Mouse (Mus musculus): ENCODE measurements around the gene Pcsk7. TPM values are rescaled to one million over a fixed set of nuclear protein-coding genes. Genes with fewer than 3 reads are reported as not detected.

Gene Pcsk7
- polyA plus RNA-seq, 1 experiment: 85.1 TPM

GRCm38 (mm10) chr9:45893681-45894080 lies 12.6 kb upstream of the Pcsk7 start:
- Histone ChIP-seq H3K4me1 (replicated peaks; ENCODE audit: control insufficient read depth, insufficient read depth, low read length) (no peaks in the 10 kb centered on the region), H3K27me3 (ENCODE audit: control insufficient read depth, insufficient read depth, low read length) (no peaks in the 10 kb centered on the region), H3K36me3 (ENCODE audit: control insufficient read depth, insufficient read depth, low read length) (peaks cover 57% of the 10 kb centered on the region), H3K4me3 (ENCODE audit: control insufficient read depth, insufficient read depth, low read length) (no peak overlapping the region), H3K27ac (ENCODE audit: control insufficient read depth, insufficient read depth, low read length) (no peak overlapping the region)
- DNase-seq: no peak
- TF ChIP-seq POLR2A (IDR thresholded peaks at IDR 0.05; ENCODE audit: control insufficient read depth, extremely low read depth, insufficient read depth, low read length, poor library complexity) (no peak), CTCF (IDR thresholded peaks at IDR 0.05; ENCODE audit: borderline replicate concordance, control insufficient read depth, extremely low read depth, insufficient read depth, low read length, poor library complexity) (no peak)

- H3K4me1 ChIP-seq (replicated peaks; ENCODE audit: control insufficient read depth, insufficient read depth, low read length): peaks cover 8% of the 10 kb centered on the region
- TF ChIP-seq POLR2A (IDR thresholded peaks at IDR 0.05; ENCODE audit: control insufficient read depth, extremely low read depth, insufficient read depth, low read length, poor library complexity) (no peak), CTCF (IDR thresholded peaks at IDR 0.05; ENCODE audit: borderline replicate concordance, control insufficient read depth, extremely low read depth, insufficient read depth, low read length, poor library complexity) (no peak)
- no peak overlapping the region for H3K4me3 ChIP-seq (ENCODE audit: control insufficient read depth, insufficient read depth, low read length)
- no peak overlapping the region for H3K27ac ChIP-seq (ENCODE audit: control insufficient read depth, insufficient read depth, low read length)
- 85% methylated on average over 4 of the region's 4 CpGs for WGBS
- no peaks in the 10 kb centered on the region for H3K27me3 ChIP-seq (ENCODE audit: control insufficient read depth, insufficient read depth, low read length)
- no peak for DNase-seq
- peaks cover 8% of the 10 kb centered on the region for H3K36me3 ChIP-seq (ENCODE audit: control insufficient read depth, insufficient read depth, low read length)
Measured at GRCm38 (mm10) chr9:45905196-45905595, 1.1 kb upstream of the Pcsk7 start.

- no peak for DNase-seq
Measured at GRCm38 (mm10) chr9:45905811-45906237, 473 bp upstream of the Pcsk7 start.

DNA sequence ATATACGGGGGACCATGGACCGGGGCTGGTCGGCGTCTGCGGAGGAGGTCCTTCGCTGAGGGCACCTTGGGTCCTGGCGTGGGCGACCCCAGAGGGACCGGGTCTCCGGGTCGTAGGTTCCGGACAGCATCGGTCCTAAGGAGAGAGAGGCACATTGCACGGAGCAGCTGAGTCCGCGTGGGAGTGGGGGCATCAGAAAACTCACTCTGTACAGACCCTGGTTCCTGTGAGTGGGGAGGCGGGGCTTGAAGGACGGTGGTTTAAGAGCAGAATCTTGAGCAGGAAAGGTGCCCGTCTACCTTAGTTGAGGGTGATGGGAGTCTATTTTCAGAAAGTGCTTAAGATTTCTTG lies 756 bp downstream of the Pcsk7 start:
- Histone ChIP-seq H3K4me1 (replicated peaks; ENCODE audit: control insufficient read depth, insufficient read depth, low read length) (peaks cover 8% of the 10 kb centered on the region), H3K27ac (ENCODE audit: control insufficient read depth, insufficient read depth, low read length) (peak overlapping the region; percentile 66), H3K36me3 (ENCODE audit: control insufficient read depth, insufficient read depth, low read length) (peaks cover 23% of the 10 kb centered on the region), H3K4me3 (ENCODE audit: control insufficient read depth, insufficient read depth, low read length) (peak overlapping the region; percentile 90), H3K27me3 (ENCODE audit: control insufficient read depth, insufficient read depth, low read length) (no peaks in the 10 kb centered on the region)
- TF ChIP-seq CTCF (IDR thresholded peaks at IDR 0.05; ENCODE audit: borderline replicate concordance, control insufficient read depth, extremely low read depth, insufficient read depth, low read length, poor library complexity): no peak
- TF ChIP-seq POLR2A (IDR thresholded peaks at IDR 0.05; ENCODE audit: control insufficient read depth, extremely low read depth, insufficient read depth, low read length, poor library complexity): no peak
- 1% methylated on average over 19 of the region's 19 CpGs for WGBS
- no peak for DNase-seq

More at GRCm38 (mm10) chr9:45905811-45906237, 473 bp upstream of the Pcsk7 start:
- H3K4me1 ChIP-seq (replicated peaks; ENCODE audit: control insufficient read depth, insufficient read depth, low read length): peaks cover 8% of the 10 kb centered on the region
- peaks cover 11% of the 10 kb centered on the region for H3K36me3 ChIP-seq (ENCODE audit: control insufficient read depth, insufficient read depth, low read length)
- H3K4me3 ChIP-seq (ENCODE audit: control insufficient read depth, insufficient read depth, low read length): peak overlapping the region; percentile 90
- no peaks in the 10 kb centered on the region for H3K27me3 ChIP-seq (ENCODE audit: control insufficient read depth, insufficient read depth, low read length)
- WGBS: under 1% methylated on average over 22 of the region's 27 CpGs
- TF ChIP-seq POLR2A (IDR thresholded peaks at IDR 0.05; ENCODE audit: control insufficient read depth, extremely low read depth, insufficient read depth, low read length, poor library complexity) (no peak), CTCF (IDR thresholded peaks at IDR 0.05; ENCODE audit: borderline replicate concordance, control insufficient read depth, extremely low read depth, insufficient read depth, low read length, poor library complexity) (no peak)
- no peak overlapping the region for H3K27ac ChIP-seq (ENCODE audit: control insufficient read depth, insufficient read depth, low read length)

- H3K27me3 ChIP-seq (ENCODE audit: control insufficient read depth, insufficient read depth, low read length): no peaks in the 10 kb centered on the region
- H3K36me3 ChIP-seq (ENCODE audit: control insufficient read depth, insufficient read depth, low read length): peaks cover 61% of the 10 kb centered on the region
- WGBS: 92% methylated on average over 3 of the region's 3 CpGs
- H3K4me1 ChIP-seq (replicated peaks; ENCODE audit: control insufficient read depth, insufficient read depth, low read length): peaks cover 5% of the 10 kb centered on the region
- no peak for DNase-seq
- no peak overlapping the region for H3K4me3 ChIP-seq (ENCODE audit: control insufficient read depth, insufficient read depth, low read length)
- H3K27ac ChIP-seq (ENCODE audit: control insufficient read depth, insufficient read depth, low read length): no peak overlapping the region
- TF ChIP-seq CTCF (IDR thresholded peaks at IDR 0.05; ENCODE audit: borderline replicate concordance, control insufficient read depth, extremely low read depth, insufficient read depth, low read length, poor library complexity) (no peak), POLR2A (IDR thresholded peaks at IDR 0.05; ENCODE audit: control insufficient read depth, extremely low read depth, insufficient read depth, low read length, poor library complexity) (no peak)
Measured at GRCm38 (mm10) chr9:45910995-45911394, 4.7 kb downstream of the Pcsk7 start.

GRCm38 (mm10) chr9:45911673-45912072 lies 5.4 kb downstream of the Pcsk7 start:
- Histone ChIP-seq H3K4me1 (replicated peaks; ENCODE audit: control insufficient read depth, insufficient read depth, low read length) (peaks cover 5% of the 10 kb centered on the region), H3K4me3 (ENCODE audit: control insufficient read depth, insufficient read depth, low read length) (no peak overlapping the region), H3K27ac (ENCODE audit: control insufficient read depth, insufficient read depth, low read length) (no peak overlapping the region), H3K36me3 (ENCODE audit: control insufficient read depth, insufficient read depth, low read length) (peaks cover 67% of the 10 kb centered on the region), H3K27me3 (ENCODE audit: control insufficient read depth, insufficient read depth, low read length) (no peaks in the 10 kb centered on the region)
- peak; percentile 25; the same call in 1 of the 2 replicates for TF ChIP-seq CTCF (IDR thresholded peaks at IDR 0.05; ENCODE audit: borderline replicate concordance, control insufficient read depth, extremely low read depth, insufficient read depth, low read length, poor library complexity)
- no peak for TF ChIP-seq POLR2A (IDR thresholded peaks at IDR 0.05; ENCODE audit: control insufficient read depth, extremely low read depth, insufficient read depth, low read length, poor library complexity)
- peak; percentile 60 for DNase-seq
- 63% methylated on average over 1 of the region's 1 CpGs for WGBS

DNA sequence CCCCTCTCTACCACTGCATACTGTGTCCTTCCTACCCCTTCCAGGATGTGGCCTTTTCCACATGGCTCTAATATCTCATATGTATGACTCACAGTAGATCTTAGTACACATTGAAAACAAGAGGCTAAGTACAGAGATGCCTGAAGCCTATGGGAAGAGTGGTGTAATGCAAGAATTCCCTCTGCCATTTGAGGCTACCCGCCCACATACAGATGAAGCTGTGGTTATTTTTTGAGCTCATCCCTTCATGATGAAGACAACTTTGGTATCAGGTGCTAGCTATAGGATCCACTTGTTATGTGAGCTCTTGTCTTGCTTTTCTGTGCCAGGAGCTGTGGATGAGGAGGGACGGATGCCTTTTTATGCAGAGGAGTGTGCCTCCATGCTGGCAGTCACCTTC lies 9.4 kb downstream of the Pcsk7 start:
- peaks cover 87% of the 10 kb centered on the region for H3K36me3 ChIP-seq (ENCODE audit: control insufficient read depth, insufficient read depth, low read length)
- no peak overlapping the region for H3K4me3 ChIP-seq (ENCODE audit: control insufficient read depth, insufficient read depth, low read length)
- no peak for DNase-seq
- H3K27me3 ChIP-seq (ENCODE audit: control insufficient read depth, insufficient read depth, low read length): no peaks in the 10 kb centered on the region
- no peak for TF ChIP-seq POLR2A (IDR thresholded peaks at IDR 0.05; ENCODE audit: control insufficient read depth, extremely low read depth, insufficient read depth, low read length, poor library complexity)
- TF ChIP-seq CTCF (IDR thresholded peaks at IDR 0.05; ENCODE audit: borderline replicate concordance, control insufficient read depth, extremely low read depth, insufficient read depth, low read length, poor library complexity): no peak
- 98% methylated on average over 2 of the region's 2 CpGs for whole genome bisulfite sequencing
- H3K27ac ChIP-seq (ENCODE audit: control insufficient read depth, insufficient read depth, low read length): no peak overlapping the region
- H3K4me1 ChIP-seq (replicated peaks; ENCODE audit: control insufficient read depth, insufficient read depth, low read length): no peaks in the 10 kb centered on the region

Data from thymus, adult 2 months (tissue).